Mouse (Mus musculus): ENCODE data around the gene Mapkapk5. TPM values are rescaled to one million over a fixed set of nuclear protein-coding genes. Genes with fewer than 3 reads are reported as not detected.
"Not testable (repeated sequence)": the region's sequence is repeated elsewhere in the genome, so short reads cannot be mapped to it uniquely, and the experiment has no call there.

Gene Mapkapk5
- polyA plus RNA-seq, 1 experiment from 2014 or later: 52.1 TPM

GRCm38 (mm10) chr5:121519758-121520157 is 25.9 kb downstream of the Mapkapk5 start:
- WGBS: 92% methylated on average over 11 of the region's 17 CpGs
- H3K4me3 ChIP-seq (ENCODE audit: low read depth, low read length); H3K27ac ChIP-seq (ENCODE audit: low read depth, low read length): not testable (repeated sequence)

GRCm38 (mm10) chr5:121518983-121519382 is 26.7 kb downstream of the Mapkapk5 start:
- Histone ChIP-seq H3K4me2 (no peak overlapping the region), H3K27ac (ENCODE audit: low read depth, low read length) (no peak overlapping the region), H3K9ac (ENCODE audit: low read length) (no peak overlapping the region), H3K4me1 (ENCODE audit: control insufficient read depth, insufficient read depth, low read length) (no peaks in the 10 kb centered on the region), H3K9me3 (ENCODE audit: control insufficient read depth, low read length) (no peaks in the 10 kb centered on the region), H3K4me3 (ENCODE audit: low read depth, low read length) (no peak overlapping the region), H3K36me3 (ENCODE audit: control insufficient read depth, insufficient read depth, low read length) (peaks cover 6% of the 10 kb centered on the region; the same call in 1 of the 2 replicates), H3K27me3 (ENCODE audit: control insufficient read depth, insufficient read depth, low read length) (no peaks in the 10 kb centered on the region)
- no peak for ATAC-seq (ENCODE audit: low FRiP score)
- WGBS: 92% methylated on average over 9 of the region's 9 CpGs
- no peak for DNase-seq (ENCODE audit: low spot score, missing footprints)

More at GRCm38 (mm10) chr5:121519758-121520157, 25.9 kb downstream of the Mapkapk5 start:
- ATAC-seq (ENCODE audit: low FRiP score); H3K4me2 ChIP-seq; H3K27me3 ChIP-seq (ENCODE audit: control insufficient read depth, insufficient read depth, low read length); DNase-seq (ENCODE audit: low spot score, missing footprints); H3K4me1 ChIP-seq (ENCODE audit: control insufficient read depth, insufficient read depth, low read length); H3K9me3 ChIP-seq (ENCODE audit: control insufficient read depth, low read length); H3K9ac ChIP-seq (ENCODE audit: low read length): not testable (repeated sequence)
- peaks cover 12% of the 10 kb centered on the region; the same call in 1 of the 2 replicates for H3K36me3 ChIP-seq (ENCODE audit: control insufficient read depth, insufficient read depth, low read length)

GRCm38 (mm10) chr5:121510009-121510408 is 35.7 kb downstream of the Mapkapk5 start:
- 85% methylated on average over 7 of the region's 7 CpGs for WGBS
- no peak overlapping the region for H3K4me2 ChIP-seq
- H3K9me3 ChIP-seq (ENCODE audit: control insufficient read depth, low read length): no peaks in the 10 kb centered on the region
- DNase-seq (ENCODE audit: low spot score, missing footprints): no peak
- H3K27me3 ChIP-seq (ENCODE audit: control insufficient read depth, insufficient read depth, low read length): no peaks in the 10 kb centered on the region
- H3K4me3 ChIP-seq (ENCODE audit: low read depth, low read length): no peak overlapping the region
- ATAC-seq (ENCODE audit: low FRiP score): no peak
- H3K9ac ChIP-seq (ENCODE audit: low read length): no peak overlapping the region
- no peaks in the 10 kb centered on the region for H3K4me1 ChIP-seq (ENCODE audit: control insufficient read depth, insufficient read depth, low read length)
- no peaks in the 10 kb centered on the region for H3K36me3 ChIP-seq (ENCODE audit: control insufficient read depth, insufficient read depth, low read length)
- H3K27ac ChIP-seq (ENCODE audit: low read depth, low read length): no peak overlapping the region

DNA sequence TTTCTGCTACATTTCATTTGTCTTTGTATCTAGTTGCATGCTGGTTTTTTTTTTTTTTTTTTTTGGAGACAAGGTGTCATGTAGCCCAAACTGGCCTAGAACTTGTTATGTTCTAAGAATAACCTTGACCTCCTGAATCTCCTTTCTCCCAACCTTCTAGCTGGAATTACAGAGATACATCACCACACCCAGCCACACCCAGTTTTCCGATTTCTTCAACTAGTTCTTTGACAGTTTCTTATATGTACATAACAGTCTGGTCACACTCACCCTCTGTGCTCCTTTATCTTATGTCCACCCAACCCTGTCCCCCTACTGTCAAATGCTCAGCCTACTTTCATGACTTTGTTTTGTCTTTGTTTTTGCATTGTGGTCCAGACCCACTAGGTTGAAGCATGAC is 38.9 kb downstream of the Mapkapk5 start:
- DNase-seq (ENCODE audit: low spot score, missing footprints): no peak
- Histone ChIP-seq H3K27me3 (ENCODE audit: control insufficient read depth, insufficient read depth, low read length) (no peaks in the 10 kb centered on the region), H3K36me3 (ENCODE audit: control insufficient read depth, insufficient read depth, low read length) (no peaks in the 10 kb centered on the region), H3K9ac (ENCODE audit: low read length) (no peak overlapping the region), H3K4me1 (ENCODE audit: control insufficient read depth, insufficient read depth, low read length) (no peaks in the 10 kb centered on the region), H3K9me3 (ENCODE audit: control insufficient read depth, low read length) (no peaks in the 10 kb centered on the region), H3K27ac (ENCODE audit: low read depth, low read length) (no peak overlapping the region), H3K4me3 (ENCODE audit: low read depth, low read length) (no peak overlapping the region), H3K4me2 (no peak overlapping the region)
- no peak for ATAC-seq (ENCODE audit: low FRiP score)
- 81% methylated on average over 1 of the region's 1 CpGs for WGBS

DNA sequence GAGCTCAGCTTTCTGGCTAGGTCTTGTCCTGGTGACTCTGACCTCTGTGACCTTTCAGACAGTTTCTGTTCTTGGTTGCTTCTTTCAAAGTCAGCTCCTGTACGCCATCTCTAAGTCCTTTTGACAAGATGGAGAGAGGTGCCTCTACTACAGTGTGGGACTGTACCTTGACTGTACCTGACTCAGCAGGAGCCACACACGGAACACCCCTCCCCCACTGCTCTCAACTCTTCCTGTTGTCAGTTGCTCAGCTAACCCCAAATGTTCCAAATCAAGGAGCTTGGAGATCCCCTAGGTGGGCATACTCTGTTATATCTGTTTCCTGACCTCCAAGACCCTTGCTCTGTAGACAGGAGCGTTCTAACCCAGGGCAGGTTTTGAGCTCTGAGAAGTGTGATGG is 42.5 kb downstream of the Mapkapk5 start, which contains the start of gene Adam1b:
TSS of gene Adam1b (minus strand) at position 205 of the 400 bp plus-strand sequence.
- no peak within 1 kb of the TSS for H3K4me3 ChIP-seq (ENCODE audit: low read depth, low read length)
- no peak within 1 kb of the TSS for H3K9ac ChIP-seq (ENCODE audit: low read length)
- no peak within 1 kb of the TSS for H3K4me2 ChIP-seq
- H3K9me3 ChIP-seq (ENCODE audit: control insufficient read depth, low read length): no peaks in the 10 kb centered on the region
- 81% methylated on average over 3 of the region's 3 CpGs for WGBS
- DNase-seq (ENCODE audit: low spot score, missing footprints) (no peak), ATAC-seq (ENCODE audit: low FRiP score) (no peak)
- H3K4me1 ChIP-seq (ENCODE audit: control insufficient read depth, insufficient read depth, low read length): no peaks in the 10 kb centered on the region
- H3K27ac ChIP-seq (ENCODE audit: low read depth, low read length): no peak within 1 kb of the TSS
- no peaks in the 10 kb centered on the region for H3K36me3 ChIP-seq (ENCODE audit: control insufficient read depth, insufficient read depth, low read length)
- no peaks in the 10 kb centered on the region for H3K27me3 ChIP-seq (ENCODE audit: control insufficient read depth, insufficient read depth, low read length)

DNA sequence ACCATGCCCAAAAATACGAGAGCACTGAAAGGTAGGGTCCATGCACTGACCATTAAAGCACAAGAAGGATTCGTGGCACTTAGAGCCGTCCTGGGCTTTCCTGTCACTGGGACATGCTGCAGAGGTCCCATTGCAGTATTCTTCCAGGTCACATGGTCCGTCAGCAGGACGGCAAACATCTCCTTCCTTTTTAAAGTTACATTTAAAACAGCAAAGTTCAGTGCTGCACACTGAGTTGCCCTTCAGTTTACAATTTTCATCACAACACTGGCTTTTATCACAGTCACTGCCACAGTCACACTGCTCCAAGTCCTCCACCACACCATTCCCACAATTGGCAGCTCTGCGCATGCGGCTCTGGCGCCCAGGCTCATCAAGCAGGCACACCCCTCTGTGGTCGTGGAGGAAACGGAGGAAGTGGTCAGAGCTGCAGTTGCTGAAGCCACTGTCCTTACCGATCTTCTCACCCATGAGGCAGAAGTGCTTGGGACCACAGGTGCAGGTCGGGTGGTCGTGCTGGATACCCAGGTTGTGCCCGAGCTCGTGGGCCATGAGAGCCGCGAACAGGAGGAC is 44.2 kb downstream of the Mapkapk5 start:
- H3K9ac ChIP-seq (ENCODE audit: low read length); H3K27me3 ChIP-seq (ENCODE audit: control insufficient read depth, insufficient read depth, low read length); H3K27ac ChIP-seq (ENCODE audit: low read depth, low read length); H3K36me3 ChIP-seq (ENCODE audit: control insufficient read depth, insufficient read depth, low read length); H3K4me3 ChIP-seq (ENCODE audit: low read depth, low read length); H3K4me1 ChIP-seq (ENCODE audit: control insufficient read depth, insufficient read depth, low read length); ATAC-seq (ENCODE audit: low FRiP score); H3K4me2 ChIP-seq; H3K9me3 ChIP-seq (ENCODE audit: control insufficient read depth, low read length); DNase-seq (ENCODE audit: low spot score, missing footprints): not testable (repeated sequence)
- 81% methylated on average over 10 of the region's 17 CpGs for WGBS

GRCm38 (mm10) chr5:121500719-121501118 is 45.0 kb downstream of the Mapkapk5 start:
- WGBS: 79% methylated on average over 7 of the region's 7 CpGs

GRCm38 (mm10) chr5:121493305-121493704 is 52.4 kb downstream of the Mapkapk5 start:
- no peaks in the 10 kb centered on the region for H3K27me3 ChIP-seq (ENCODE audit: control insufficient read depth, insufficient read depth, low read length)
- no peak overlapping the region for H3K4me3 ChIP-seq (ENCODE audit: low read depth, low read length)
- no peak overlapping the region for H3K4me2 ChIP-seq
- H3K9ac ChIP-seq (ENCODE audit: low read length): no peak overlapping the region
- ATAC-seq (ENCODE audit: low FRiP score) (no peak), DNase-seq (ENCODE audit: low spot score, missing footprints) (no peak)
- no peaks in the 10 kb centered on the region for H3K9me3 ChIP-seq (ENCODE audit: control insufficient read depth, low read length)
- H3K36me3 ChIP-seq (ENCODE audit: control insufficient read depth, insufficient read depth, low read length): no peaks in the 10 kb centered on the region
- 80% methylated on average over 8 of the region's 8 CpGs for WGBS
- H3K4me1 ChIP-seq (ENCODE audit: control insufficient read depth, insufficient read depth, low read length): no peaks in the 10 kb centered on the region
- no peak overlapping the region for H3K27ac ChIP-seq (ENCODE audit: low read depth, low read length)

More at GRCm38 (mm10) chr5:121500719-121501118, 45.0 kb downstream of the Mapkapk5 start:
- no peak overlapping the region for H3K4me3 ChIP-seq (ENCODE audit: low read depth, low read length)
- ATAC-seq (ENCODE audit: low FRiP score) (no peak), DNase-seq (ENCODE audit: low spot score, missing footprints) (no peak)
- H3K9ac ChIP-seq (ENCODE audit: low read length): no peak overlapping the region
- H3K27ac ChIP-seq (ENCODE audit: low read depth, low read length): no peak overlapping the region
- no peaks in the 10 kb centered on the region for H3K4me1 ChIP-seq (ENCODE audit: control insufficient read depth, insufficient read depth, low read length)
- H3K4me2 ChIP-seq: no peak overlapping the region
- H3K36me3 ChIP-seq (ENCODE audit: control insufficient read depth, insufficient read depth, low read length): no peaks in the 10 kb centered on the region
- no peaks in the 10 kb centered on the region for H3K9me3 ChIP-seq (ENCODE audit: control insufficient read depth, low read length)
- H3K27me3 ChIP-seq (ENCODE audit: control insufficient read depth, insufficient read depth, low read length): no peaks in the 10 kb centered on the region

GRCm38 (mm10) chr5:121484801-121485200 is 60.9 kb downstream of the Mapkapk5 start:
- Histone ChIP-seq H3K4me2 (no peak overlapping the region), H3K9ac (ENCODE audit: low read length) (no peak overlapping the region), H3K27me3 (ENCODE audit: control insufficient read depth, insufficient read depth, low read length) (no peaks in the 10 kb centered on the region), H3K36me3 (ENCODE audit: control insufficient read depth, insufficient read depth, low read length) (no peaks in the 10 kb centered on the region), H3K4me1 (ENCODE audit: control insufficient read depth, insufficient read depth, low read length) (no peaks in the 10 kb centered on the region), H3K27ac (ENCODE audit: low read depth, low read length) (no peak overlapping the region), H3K9me3 (ENCODE audit: control insufficient read depth, low read length) (no peaks in the 10 kb centered on the region), H3K4me3 (ENCODE audit: low read depth, low read length) (no peak overlapping the region)
- ATAC-seq (ENCODE audit: low FRiP score): no peak
- no peak for DNase-seq (ENCODE audit: low spot score, missing footprints)
- WGBS: 71% methylated on average over 5 of the region's 5 CpGs

All from midbrain, embryonic 11.5 days (tissue).